Mouse (Mus musculus): ENCODE results near the gene Rnd3.

Gene Rnd3

GRCm38 (mm10) chr2:51110271-51110670 lies 38.6 kb downstream of the Rnd3 start:
- no peak for DNase-seq

- no peak for DNase-seq
These were observed 40.3 kb downstream of the Rnd3 start for GRCm38 (mm10) chr2:51108631-51109030.

GRCm38 (mm10) chr2:51101187-51101586 lies 47.7 kb downstream of the Rnd3 start:
- no peak for DNase-seq

GRCm38 (mm10) chr2:51099987-51100386 lies 48.9 kb downstream of the Rnd3 start:
- no peak for DNase-seq

GRCm38 (mm10) chr2:51099240-51099639 lies 49.7 kb downstream of the Rnd3 start:
- DNase-seq, result no peak

- no peak for DNase-seq
These were observed 58.2 kb downstream of the Rnd3 start for GRCm38 (mm10) chr2:51090688-51091087.

- no peak for DNase-seq
These were observed 58.9 kb downstream of the Rnd3 start for GRCm38 (mm10) chr2:51090049-51090448.

GRCm38 (mm10) chr2:51088843-51089573 lies 59.9 kb downstream of the Rnd3 start:
- no peak for DNase-seq

- no peak for DNase-seq
These were observed 60.8 kb downstream of the Rnd3 start for GRCm38 (mm10) chr2:51088123-51088453.

GRCm38 (mm10) chr2:51087307-51088122 lies 61.4 kb downstream of the Rnd3 start:
- DNase-seq, result no peak

- DNase-seq, result no peak
These were observed 63.8 kb downstream of the Rnd3 start for GRCm38 (mm10) chr2:51085155-51085554.

- no peak for DNase-seq
These were observed 66.1 kb downstream of the Rnd3 start for GRCm38 (mm10) chr2:51082714-51083351.

All from kidney, adult 11 months (tissue).